Mouse (Mus musculus) 3134 (cell line): Measurements from ENCODE around the gene Tshz2.

Experiments used
- DNase-seq: peaks from one replicate; pipeline ENCODE4 v3.0.0-alpha.2; 2011; ENCODE audit warnings: low spot score; ENCODE audit not compliant: insufficient read length; ENCODE audit errors: extremely low read depth

Tshz2 gene

DNA sequence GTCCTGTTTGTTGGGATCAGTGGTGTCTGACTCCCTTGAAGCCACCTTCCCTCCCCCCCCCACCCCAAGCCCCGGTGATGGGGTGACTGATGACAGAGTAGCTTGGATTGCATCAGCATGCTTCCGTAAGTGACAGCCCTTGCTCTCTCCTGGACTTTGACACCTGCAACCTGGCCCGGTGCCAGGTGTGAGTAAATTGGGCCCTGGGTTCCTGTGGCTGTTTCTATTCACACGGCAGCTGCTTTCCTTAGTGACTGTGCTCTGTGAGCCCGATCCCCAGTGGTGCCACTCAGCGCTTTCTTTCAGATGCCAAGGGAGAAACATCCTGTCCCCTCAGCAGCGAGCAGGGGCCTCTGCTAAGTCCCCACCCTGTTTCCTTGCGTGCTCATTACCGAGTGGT, 62.2 kb downstream of the Tshz2 start:
- no peak for DNase-seq

DNA sequence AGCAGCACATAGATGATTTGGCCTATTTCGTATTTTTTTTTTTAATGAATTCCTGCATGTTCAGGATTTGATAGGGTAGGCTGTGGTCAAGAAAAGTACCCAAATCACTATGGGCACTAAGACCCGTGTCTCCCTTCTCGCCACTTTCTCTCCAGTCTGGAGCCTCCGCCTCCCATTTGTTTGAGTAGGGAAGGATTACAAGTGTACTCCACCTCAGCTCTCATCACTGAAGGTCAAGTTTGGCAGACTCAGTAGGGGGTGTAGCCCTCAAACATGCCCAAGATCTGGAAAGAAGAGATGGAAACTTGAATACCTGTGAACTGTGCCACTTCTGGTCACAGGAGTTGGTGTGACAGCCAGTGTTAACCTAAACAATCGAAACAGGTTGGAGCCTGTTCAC, 66.3 kb downstream of the Tshz2 start:
- no peak for DNase-seq

DNA sequence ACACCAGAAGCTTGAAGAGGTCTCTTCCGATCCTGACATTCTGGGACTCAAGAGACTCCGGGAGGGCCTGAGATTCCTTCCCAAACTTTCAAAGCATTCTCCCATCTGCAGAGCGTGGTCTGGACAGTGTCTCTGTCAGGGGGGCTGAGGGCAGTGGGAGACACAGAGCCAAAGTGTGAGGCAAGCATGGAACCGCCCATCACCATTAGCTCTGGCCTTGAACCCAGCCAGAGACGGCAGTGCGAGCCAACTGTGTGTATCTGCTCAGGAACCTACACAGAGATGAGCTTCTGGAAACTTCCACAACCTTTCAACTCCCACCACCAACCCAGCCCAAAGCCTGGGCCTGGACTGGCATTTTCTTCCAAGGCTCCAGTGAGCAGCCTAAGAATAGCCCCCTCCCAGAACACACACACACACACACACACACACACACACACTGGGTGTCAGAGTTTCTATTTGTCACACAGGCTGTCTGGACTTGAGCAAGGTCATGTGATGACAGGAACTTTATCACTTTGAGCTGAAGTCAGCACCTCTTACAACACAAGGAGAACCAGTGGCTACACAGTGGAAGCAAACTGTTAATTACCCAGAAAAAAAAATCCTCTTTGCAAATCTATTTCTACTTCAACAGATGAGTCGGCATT, 67.2 kb downstream of the Tshz2 start:
- no peak for DNase-seq

DNA sequence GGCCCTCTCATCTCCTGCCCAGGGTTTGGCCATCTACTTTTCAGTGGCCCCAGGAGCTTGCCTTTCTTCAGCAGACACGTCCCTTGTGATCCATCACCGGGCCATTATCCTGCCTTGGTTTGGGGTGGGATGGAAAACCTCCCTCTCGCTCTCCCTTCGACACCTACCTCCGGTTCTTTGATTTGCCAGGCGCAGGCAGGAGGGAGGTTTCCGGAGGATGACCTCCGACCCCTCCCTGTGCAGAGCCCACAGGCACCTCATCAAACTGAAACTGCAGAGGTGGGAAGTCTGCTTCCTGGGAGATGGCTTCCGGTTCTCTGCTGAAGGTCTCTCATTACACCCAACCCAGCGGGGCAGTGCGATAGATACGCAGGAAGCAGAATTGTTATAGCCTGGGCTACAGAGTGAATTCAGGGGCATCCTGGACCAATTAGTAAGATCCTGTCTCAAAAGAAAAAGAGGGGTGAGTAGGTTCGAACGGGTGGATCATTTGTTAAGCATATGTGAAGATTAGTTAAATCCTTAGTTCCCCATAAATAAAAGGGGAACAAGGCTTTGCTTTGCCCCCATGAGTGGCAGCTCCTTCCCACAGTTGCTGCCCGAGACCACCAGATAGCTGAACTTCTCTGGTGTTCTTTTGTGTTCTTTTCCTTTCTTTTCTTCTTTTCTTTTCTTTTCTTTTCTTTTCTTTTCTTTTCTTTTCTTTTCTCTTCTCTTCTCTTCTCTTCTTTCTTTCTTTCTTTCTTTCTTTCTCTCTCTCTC, 70.1 kb downstream of the Tshz2 start:
- no peak for DNase-seq

DNA sequence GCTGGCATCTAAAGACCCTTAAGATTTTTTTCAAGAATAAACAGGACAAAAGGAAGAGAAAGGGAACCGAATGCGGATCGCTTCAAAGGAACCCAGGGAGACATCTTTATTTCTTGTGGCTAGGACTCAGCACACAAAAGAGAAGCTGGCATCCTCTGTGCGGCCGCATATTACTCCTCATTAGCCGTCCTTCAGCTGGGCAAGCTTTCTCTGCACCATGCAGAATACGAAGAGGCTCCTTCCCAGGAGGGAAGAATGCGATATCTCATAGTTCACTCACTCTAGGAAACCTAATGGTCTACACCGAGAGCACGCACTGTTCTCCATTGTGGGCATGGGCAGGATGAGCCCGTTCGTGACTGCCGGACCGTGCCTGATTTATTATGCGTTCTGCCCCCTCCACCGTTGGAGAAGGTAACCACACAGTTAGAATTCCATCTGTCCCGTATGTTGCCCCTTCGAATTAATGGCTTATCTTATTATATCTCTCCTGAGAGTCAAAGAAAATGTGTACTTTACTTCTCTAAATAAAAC, 89.0 kb downstream of the Tshz2 start:
- no peak for DNase-seq

DNA sequence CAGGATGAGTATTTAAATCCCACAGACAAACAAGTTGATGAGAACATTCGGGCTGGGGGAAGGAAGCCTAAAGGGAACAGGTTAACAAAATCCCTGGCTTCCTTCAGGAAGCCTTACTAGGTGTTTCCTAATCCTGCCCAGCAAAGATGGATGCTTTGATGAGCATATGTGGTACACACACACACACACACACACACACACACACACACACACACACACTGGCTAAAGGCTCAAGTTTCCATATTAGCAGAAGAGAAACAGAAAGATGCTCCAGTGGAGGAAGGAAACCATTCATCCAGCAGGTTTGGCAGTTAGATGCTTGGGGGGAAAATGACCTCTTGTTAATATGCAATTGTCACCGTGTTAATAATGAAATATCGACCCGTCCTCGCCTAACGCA, 89.5 kb downstream of the Tshz2 start:
- no peak for DNase-seq

DNA sequence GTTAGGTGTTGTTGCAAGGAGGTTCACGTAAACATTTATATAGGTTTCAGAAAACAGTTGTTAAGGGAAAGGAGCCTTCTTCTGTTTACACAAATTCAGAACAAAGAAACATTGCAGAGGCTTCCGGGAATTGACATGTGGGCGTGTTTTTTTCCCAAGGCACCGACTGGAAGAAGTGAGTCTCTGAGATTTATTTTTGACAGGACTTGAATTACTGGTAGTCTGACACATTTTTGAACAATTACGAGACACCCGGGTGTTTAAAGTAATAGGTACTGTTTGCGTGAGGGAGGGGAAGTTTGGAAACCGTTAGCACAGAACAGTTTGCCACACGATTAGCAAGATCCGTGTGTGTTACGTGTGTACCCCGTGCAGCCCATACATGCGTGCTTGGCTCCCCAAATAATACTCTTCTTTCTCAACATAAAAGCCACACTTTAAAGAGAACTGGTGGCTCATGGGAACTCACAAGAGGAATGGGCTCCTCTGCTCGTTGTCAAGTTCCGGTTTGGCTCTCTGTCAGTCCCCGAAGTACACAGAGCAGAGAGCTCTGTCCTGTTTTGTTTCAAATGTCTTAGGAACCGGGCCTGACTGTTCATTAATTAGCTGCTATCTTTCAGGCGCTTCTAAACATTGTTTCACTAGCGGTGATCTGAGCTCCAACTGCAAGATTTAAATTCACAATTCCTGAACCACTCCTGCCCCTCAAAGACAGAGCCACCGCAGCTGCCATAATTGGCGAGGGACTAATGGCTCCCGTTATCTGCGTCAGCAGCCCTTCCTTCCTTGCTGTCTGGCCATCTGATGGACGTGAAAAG, 91.0 kb downstream of the Tshz2 start:
- DNase-seq = no peak

DNA sequence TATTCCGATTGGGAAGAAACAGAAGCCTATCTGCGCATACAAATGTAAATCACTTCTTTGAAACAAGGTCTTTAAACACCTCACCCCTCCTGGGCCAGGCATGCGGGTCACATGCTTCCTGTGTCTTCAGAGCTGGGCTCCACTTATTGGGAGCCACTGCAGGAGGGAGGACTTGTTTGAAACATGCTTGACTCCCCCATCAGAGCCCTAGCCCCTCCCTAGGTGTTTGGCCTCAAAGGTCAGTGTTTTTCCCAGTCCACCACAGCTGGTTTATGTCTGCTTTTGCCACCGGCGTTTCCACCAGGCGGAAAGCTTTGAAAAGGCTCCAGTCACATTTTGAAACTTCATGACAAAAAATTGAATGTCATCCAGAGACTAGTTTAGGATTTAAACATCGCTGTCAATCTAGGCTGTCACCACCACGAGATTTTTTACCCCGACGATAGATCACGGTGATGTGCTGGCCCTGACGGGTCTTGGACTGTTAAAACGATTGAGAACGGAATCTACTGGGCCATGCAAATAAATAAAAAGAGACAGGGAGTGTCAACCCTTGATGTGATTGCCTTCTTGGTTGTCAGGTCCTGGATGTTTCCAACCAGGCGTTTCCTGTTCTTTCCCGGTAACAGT, 96.0 kb downstream of the Tshz2 start:
- DNase-seq = no peak

DNA sequence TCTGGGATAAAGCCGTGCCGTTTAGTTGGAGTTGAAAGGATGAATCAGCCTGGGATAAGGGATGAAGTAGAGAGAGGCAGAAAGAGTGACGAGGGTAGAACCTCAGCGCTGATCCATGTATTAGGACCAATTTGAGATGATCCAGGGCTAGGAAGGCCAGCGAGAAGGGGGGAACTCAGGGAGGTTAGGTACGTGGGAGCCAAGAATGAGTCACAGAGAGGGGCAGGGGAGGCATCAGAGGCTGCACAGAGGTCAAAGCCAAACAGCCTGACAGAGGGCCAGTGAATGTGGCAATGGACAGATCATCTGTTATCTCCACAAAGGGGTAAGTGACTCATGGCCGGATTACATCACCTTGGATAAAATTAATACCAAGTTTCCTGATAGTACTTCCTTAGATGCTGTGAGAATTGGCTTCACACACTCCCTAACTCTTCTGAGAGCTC, 97.8 kb downstream of the Tshz2 start:
- DNase-seq = no peak

DNA sequence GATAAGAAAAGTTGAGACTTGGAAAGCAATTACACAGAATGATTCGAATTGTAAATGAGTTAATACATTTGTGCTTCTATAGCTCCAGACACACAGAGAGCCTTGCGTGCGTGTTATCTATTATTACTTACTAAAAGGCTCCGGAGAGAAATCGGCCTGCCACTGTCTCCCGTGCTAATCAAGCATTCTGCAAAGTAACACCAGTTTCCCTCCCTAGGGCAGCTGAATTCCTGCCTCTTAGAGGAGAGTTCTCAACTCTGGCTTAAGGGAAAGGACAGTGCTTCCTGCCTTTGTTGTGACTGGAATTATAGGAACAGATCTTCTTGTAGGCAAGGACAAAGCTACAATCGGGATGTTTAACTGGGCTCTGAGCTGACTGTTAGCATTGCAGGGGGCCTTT, 101.2 kb downstream of the Tshz2 start:
- no peak for DNase-seq

DNA sequence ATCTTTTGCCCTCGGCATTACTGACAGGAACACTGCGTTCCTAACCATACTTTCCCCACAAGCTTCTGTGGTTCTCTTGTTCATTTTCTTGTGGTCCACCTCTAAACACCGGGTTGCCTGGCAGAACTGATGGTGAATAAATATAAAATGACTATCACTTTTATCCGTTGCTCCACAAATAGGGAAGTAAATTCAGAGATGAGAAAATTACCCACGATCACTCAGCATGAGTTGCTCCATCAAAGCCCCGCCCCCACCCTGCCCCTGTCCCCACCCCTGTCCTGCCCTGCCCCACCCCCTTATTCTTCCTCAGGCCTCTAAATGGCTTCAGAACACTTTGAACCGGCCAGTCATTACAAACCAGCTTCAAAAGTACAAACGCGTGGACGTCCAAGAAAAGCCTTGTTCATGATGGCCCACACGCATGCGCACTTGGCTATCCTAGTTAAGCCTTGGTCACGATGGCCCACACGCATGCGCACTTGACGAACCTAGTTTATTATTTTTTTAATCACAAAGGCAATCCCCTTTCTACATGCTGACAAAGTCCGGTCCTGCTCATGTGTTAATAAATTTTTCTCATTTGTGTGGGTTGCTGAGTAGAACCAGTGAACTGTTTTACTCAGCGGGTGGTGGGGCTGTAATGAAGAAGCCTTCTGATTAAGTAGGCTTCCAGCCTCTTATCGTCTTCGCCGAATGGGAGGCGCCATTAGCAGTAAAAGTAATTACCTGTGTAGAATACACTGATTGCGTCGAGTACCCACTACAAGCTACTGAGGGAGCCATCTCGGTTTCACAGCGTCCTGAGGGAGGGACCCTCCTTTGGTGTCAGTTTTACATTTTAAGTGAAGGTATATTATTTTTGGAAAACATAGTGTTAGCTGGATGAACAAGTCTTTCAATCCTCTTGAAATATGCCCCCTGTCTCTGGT, 102.9 kb downstream of the Tshz2 start:
- DNase-seq = no peak

DNA sequence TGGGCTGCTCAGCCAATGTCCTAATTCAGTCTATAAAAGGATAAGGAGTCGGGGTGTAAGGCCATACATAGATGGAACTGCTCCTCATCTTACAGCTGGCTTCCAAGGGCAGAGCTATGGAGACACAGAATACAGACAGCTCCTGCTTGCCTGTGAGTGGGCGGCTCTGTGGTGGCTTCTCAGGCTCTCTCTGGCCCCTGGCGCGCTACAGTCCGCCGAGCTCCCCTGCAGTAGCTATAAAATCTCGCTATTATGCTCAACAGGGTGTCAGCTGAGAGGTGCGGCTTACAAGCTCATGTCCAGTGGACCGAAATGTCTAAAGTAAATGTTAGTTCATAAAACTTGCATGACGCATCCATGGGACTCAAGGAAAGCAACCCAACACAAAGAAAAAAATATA, 108.2 kb downstream of the Tshz2 start:
- DNase-seq = no peak

DNA sequence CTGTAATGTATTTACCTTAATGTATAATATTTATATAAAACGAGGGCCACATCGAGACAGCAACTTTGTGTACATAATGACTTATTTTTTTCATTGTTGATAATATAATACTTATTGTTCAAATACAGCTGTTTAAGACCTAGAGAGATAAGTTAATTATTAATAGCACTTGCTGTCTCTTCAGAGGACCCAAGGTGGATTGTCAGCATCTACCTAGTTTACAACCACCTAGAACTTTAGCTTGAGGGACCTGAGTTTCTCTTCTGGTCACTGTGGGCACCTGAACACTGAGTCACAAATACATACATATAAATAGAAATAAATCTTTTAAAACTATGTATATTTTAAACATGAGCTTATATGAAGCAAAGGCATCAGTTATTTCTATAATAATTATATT, 110.0 kb downstream of the Tshz2 start:
- DNase-seq = no peak

DNA sequence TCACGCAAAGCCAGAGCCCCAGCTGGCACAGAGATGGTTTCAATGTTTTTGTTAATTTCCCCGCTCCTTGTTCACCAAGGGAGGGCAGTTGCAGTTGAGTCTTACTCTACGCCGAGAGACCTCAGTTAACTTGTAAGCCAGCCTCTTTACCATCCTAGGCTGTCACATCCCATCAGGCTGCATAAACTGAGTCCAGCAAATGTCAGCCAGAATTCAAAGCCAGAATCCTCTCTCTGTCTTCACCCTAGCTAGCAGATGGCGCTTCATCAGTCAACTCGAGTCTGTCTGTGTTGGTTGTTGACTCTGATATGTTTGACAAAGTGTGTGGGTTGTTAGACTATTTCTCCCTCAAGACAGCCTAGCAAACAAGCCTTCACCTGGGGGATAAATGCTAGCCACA, 110.5 kb downstream of the Tshz2 start:
- DNase-seq = no peak

DNA sequence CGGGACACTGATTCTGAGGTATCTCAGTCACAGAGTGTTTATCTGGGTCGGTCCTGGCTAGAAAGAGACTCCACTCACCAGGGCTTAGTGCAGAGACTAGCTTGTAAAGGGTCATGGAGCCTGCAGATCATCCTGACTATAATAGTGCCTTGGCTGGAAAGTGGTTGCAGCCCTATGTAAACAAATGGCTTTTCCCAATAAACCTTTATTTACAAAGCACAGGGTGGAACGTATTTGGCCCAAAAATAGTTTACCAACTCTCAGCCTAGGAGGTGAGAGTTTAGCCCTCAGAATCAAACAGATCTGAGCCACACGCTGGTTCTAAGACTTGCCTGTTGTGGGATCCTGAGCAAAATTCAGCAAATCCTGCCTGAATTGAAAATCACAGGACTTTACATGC, 111.1 kb downstream of the Tshz2 start:
- no peak for DNase-seq

DNA sequence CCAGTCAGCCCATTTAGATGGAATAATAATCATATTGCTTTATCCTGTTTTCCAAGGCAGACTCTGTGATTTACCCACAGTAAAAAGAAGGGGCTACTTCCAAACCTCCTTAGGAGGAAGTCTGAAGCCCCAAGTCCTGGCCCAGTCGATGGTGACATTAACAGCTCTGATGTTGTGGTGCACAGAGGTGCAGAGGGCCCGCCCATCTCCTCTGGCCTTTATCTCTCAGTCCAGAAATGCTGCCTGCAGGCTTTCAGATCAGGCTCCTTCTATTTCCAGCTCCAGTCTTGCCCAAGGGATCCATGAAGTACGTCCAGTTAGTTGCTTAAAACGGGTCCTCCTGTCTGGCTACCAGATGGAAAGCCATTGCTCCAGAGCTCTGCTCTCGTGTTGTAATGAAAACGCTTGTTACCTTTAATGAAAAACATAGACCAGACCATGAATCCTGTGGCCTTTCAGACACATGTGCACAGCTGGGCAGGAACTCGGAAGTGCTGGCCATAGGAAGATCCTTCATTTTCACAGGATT, 114.4 kb downstream of the Tshz2 start:
- DNase-seq = no peak

DNA sequence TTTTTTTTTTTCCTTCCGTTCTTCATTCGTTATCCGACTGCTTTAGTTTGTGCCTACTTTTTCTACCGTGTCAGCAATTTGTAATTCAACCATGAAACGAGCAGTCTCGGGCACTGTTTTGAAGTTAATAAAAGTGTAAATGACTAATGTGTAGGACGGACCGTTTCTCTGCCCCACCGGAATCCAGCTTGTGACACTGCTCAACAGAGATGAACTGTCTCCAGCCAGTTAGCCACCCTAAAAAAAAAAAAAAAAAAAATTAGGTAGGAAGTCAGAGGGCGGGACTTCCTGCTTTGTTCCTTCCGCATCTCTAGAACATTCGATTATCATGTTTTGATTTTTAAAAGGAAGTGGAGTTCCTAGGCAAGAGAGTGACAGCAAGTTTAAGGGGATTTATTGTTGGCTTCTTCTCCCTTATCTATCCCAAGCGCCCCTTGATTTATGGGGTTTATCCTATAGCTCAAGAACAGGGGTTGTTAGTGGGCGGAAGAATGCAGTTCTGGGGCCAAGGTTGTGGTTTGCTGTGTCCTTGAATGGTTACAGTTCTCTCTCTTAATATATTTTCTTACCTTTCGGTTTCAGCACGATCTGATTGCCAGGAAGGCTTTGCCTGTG, 116.6 kb downstream of the Tshz2 start:
- DNase-seq = no peak

DNA sequence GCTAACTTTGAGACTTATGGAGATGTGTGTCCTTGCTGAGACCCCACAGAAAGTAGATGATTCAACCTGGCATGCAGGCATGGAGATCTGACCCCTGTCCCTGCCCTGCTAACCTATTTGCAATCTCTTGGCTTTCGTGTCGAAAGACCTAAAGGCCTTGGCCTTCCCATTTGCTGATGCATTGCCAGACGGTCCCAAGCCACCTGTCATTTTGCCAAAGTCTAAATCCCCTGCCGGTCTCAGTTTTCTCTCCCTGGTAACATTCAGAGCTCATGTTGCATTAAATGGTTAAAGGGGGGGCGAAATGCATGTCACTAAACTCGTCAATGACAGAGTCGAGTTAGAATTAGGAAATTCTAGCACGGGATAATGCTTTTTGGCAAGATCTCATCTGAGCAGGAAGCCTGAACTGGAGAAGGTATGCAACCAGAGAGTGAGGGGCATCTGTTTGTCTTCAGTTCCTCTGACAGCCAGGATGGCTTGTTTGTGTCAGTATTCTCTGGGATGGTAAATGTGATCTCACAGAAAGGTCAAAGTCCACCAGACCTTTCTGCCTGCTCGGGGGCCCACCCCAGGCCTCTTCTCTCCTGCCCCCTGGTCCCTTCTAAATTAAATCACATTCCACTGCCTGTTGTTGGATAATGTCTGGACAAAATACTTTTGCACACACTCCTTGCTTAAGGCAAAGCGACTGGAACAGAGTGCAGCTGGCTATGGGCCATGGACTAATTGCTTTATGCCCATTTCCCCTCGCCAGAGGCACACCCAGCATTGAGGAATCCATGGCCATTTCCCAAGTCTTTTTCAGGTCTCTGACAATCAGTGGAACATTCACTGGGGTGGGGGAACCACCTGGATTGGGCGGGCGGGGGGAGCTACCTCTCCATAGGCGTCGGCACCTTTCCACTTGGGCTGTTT, 118.0 kb downstream of the Tshz2 start:
- DNase-seq = no peak
